Mouse (Mus musculus): ENCODE measurements around the gene Pcnx3. TPM values are rescaled to one million over a fixed set of nuclear protein-coding genes. Genes with fewer than 3 reads are reported as not detected.

Gene Pcnx3
- 35.2 and 46.8 TPM in 2 replicates for total RNA-seq (2014; fragmentation: Nextera tagmentation)
- 12.6 and 22.7 TPM in 2 replicates for total RNA-seq (2017)

- peak; percentile 59 for ATAC-seq (replicated peaks; ENCODE audit: poor library complexity, severe bottlenecking)
Measured at GRCm38 (mm10) chr19:5688200-5689087, at the start of gene Pcnx3, which contains the start of gene Map3k11. Gene Pcnx3, minus strand, starts transcription at chr19:5688908. Gene Map3k11, plus strand, starts transcription at chr19:5688742.

- no peak for ATAC-seq (replicated peaks; ENCODE audit: poor library complexity, severe bottlenecking)
Measured at GRCm38 (mm10) chr19:5734325-5734724, 45.6 kb upstream of the Pcnx3 start.

- peak; percentile 77 for ATAC-seq (replicated peaks; ENCODE audit: poor library complexity, severe bottlenecking)
Measured at GRCm38 (mm10) chr19:5731264-5731978, 42.7 kb upstream of the Pcnx3 start.

GRCm38 (mm10) chr19:5730314-5731186, 41.8 kb upstream of the Pcnx3 start:
- ATAC-seq (replicated peaks; ENCODE audit: poor library complexity, severe bottlenecking), result no peak

GRCm38 (mm10) chr19:5729444-5729815, 40.7 kb upstream of the Pcnx3 start, which contains the start of gene Fam89b:
Gene Fam89b, minus strand, starts transcription at chr19:5729653.
- peak; percentile 25; the same call in 1 of the 2 replicates for ATAC-seq (replicated peaks; ENCODE audit: poor library complexity, severe bottlenecking)

GRCm38 (mm10) chr19:5728631-5729443, 40.1 kb upstream of the Pcnx3 start:
- ATAC-seq (replicated peaks; ENCODE audit: poor library complexity, severe bottlenecking), result 0 out of 2 replicates have a peak, but pooled peaks have one; percentile 4

GRCm38 (mm10) chr19:5727701-5728100, 39.0 kb upstream of the Pcnx3 start:
- ATAC-seq (replicated peaks; ENCODE audit: poor library complexity, severe bottlenecking), result peak; percentile 10

- ATAC-seq (replicated peaks; ENCODE audit: poor library complexity, severe bottlenecking), result no peak
Measured at GRCm38 (mm10) chr19:5726961-5727578, 38.4 kb upstream of the Pcnx3 start.

GRCm38 (mm10) chr19:5725767-5726515, 37.2 kb upstream of the Pcnx3 start, which contains the start of gene Ehbp1l1:
Gene Ehbp1l1, minus strand, starts transcription at chr19:5726317.
- ATAC-seq (replicated peaks; ENCODE audit: poor library complexity, severe bottlenecking), result peak; percentile 6

GRCm38 (mm10) chr19:5725029-5725707, 36.5 kb upstream of the Pcnx3 start:
- ATAC-seq (replicated peaks; ENCODE audit: poor library complexity, severe bottlenecking), result peak; percentile 12; the same call in 1 of the 2 replicates

- peak; percentile 70 for ATAC-seq (replicated peaks; ENCODE audit: poor library complexity, severe bottlenecking)
Measured at GRCm38 (mm10) chr19:5724549-5724941, 35.8 kb upstream of the Pcnx3 start.

- ATAC-seq (replicated peaks; ENCODE audit: poor library complexity, severe bottlenecking), result no peak
Measured at GRCm38 (mm10) chr19:5723934-5724548, 35.3 kb upstream of the Pcnx3 start.

- ATAC-seq (replicated peaks; ENCODE audit: poor library complexity, severe bottlenecking), result no peak
Measured at GRCm38 (mm10) chr19:5722848-5723425, 34.2 kb upstream of the Pcnx3 start.

- ATAC-seq (replicated peaks; ENCODE audit: poor library complexity, severe bottlenecking), result no peak
Measured at GRCm38 (mm10) chr19:5721233-5721632, 32.5 kb upstream of the Pcnx3 start.

GRCm38 (mm10) chr19:5716955-5717354, 28.2 kb upstream of the Pcnx3 start:
- ATAC-seq (replicated peaks; ENCODE audit: poor library complexity, severe bottlenecking), result no peak

- no peak for ATAC-seq (replicated peaks; ENCODE audit: poor library complexity, severe bottlenecking)
Measured at GRCm38 (mm10) chr19:5715793-5716688, 27.3 kb upstream of the Pcnx3 start.
